Mouse (Mus musculus) erythroblast, embryonic 14.5 days (primary cell): Measurements from ENCODE around the gene BC005537. TPM values are rescaled to one million over a fixed set of nuclear protein-coding genes. Genes with fewer than 3 reads are reported as not detected.

Source experiments
- H3K27me3 ChIP-seq: 2 replicates; pipeline ENCODE4 v1.6.1; 2012; ENCODE audit warnings: inconsistent platforms; ENCODE audit not compliant: control insufficient read depth
- H3K36me3 ChIP-seq: 2 replicates; pipeline ENCODE4 v1.6.1; 2012; ENCODE audit warnings: mild to moderate bottlenecking, inconsistent platforms; ENCODE audit not compliant: control insufficient read depth
- H3K4me1 ChIP-seq: 2 replicates; pipeline ENCODE4 v1.6.1; 2012; ENCODE audit warnings: inconsistent platforms; ENCODE audit not compliant: control insufficient read depth
- H3K4me3 ChIP-seq: replicated peaks from 2 replicates; pipeline ENCODE3; 2012; ENCODE audit warnings: moderate library complexity, mild to moderate bottlenecking, inconsistent platforms
- H3K9me3 ChIP-seq: 2 replicates; pipeline ENCODE4 v1.6.1; 2012; ENCODE audit warnings: low read length, inconsistent platforms, mixed read lengths; ENCODE audit not compliant: control insufficient read depth
- GATA1 ChIP-seq: IDR thresholded peaks from 2 replicates; pipeline ENCODE4 v1.6.1; 2012; ENCODE audit warnings: low read length, inconsistent platforms, mixed read lengths
- TAL1 ChIP-seq: IDR thresholded peaks from 3 replicates; pipeline ENCODE4 v1.6.1; 2012; ENCODE audit warnings: low read length, inconsistent platforms, mixed read lengths
- polyA plus RNA-seq: library from polyadenylated mRNA; stranded (reverse); fragments of >175 nt; gene quantifications from 2 replicates; pipeline ENCODE4 v1.2.3, GENCODE M21; 2012

BC005537 gene
- polyA plus RNA-seq, 1 experiment, result 6.0 TPM

- H3K9me3 ChIP-seq, result no peaks in the 10 kb centered on the region
- H3K36me3 ChIP-seq, result peaks cover 86% of the 10 kb centered on the region
- H3K4me1 ChIP-seq, result peaks cover 5% of the 10 kb centered on the region
- peak overlapping the region; percentile 2 for H3K4me3 ChIP-seq
- no peaks in the 10 kb centered on the region for H3K27me3 ChIP-seq
- TF ChIP-seq TAL1 (no peak), GATA1 (no peak)
These were observed 15.0 kb downstream of the BC005537 start for GRCm38 (mm10) chr13:24816125-24817092.

- Histone ChIP-seq H3K27me3 (no peaks in the 10 kb centered on the region), H3K36me3 (peaks cover 57% of the 10 kb centered on the region), H3K4me1 (peaks cover 7% of the 10 kb centered on the region), H3K4me3 (no peak overlapping the region), H3K9me3 (no peaks in the 10 kb centered on the region)
- no peak for TF ChIP-seq TAL1
- no peak for TF ChIP-seq GATA1
These were observed 18.5 kb downstream of the BC005537 start for GRCm38 (mm10) chr13:24819931-24820330.

- peaks cover 33% of the 10 kb centered on the region for H3K36me3 ChIP-seq
- H3K4me3 ChIP-seq, result no peak overlapping the region
- TF ChIP-seq GATA1 (no peak), TAL1 (no peak)
- no peaks in the 10 kb centered on the region for H3K27me3 ChIP-seq
- peaks cover 2% of the 10 kb centered on the region for H3K4me1 ChIP-seq
- H3K9me3 ChIP-seq, result no peaks in the 10 kb centered on the region
These were observed 21.3 kb downstream of the BC005537 start for GRCm38 (mm10) chr13:24822663-24823343.

GRCm38 (mm10) chr13:24824647-24825046, 23.2 kb downstream of the BC005537 start:
- peaks cover 21% of the 10 kb centered on the region for H3K36me3 ChIP-seq
- no peak for TF ChIP-seq TAL1
- no peak for TF ChIP-seq GATA1
- H3K27me3 ChIP-seq, result no peaks in the 10 kb centered on the region
- H3K4me3 ChIP-seq, result no peak overlapping the region
- no peaks in the 10 kb centered on the region for H3K9me3 ChIP-seq
- peaks cover 2% of the 10 kb centered on the region for H3K4me1 ChIP-seq

GRCm38 (mm10) chr13:24825587-24825986, 24.1 kb downstream of the BC005537 start:
- H3K4me3 ChIP-seq, result no peak overlapping the region
- peaks cover 17% of the 10 kb centered on the region for H3K36me3 ChIP-seq
- no peak for TF ChIP-seq TAL1
- no peak for TF ChIP-seq GATA1
- H3K27me3 ChIP-seq, result no peaks in the 10 kb centered on the region
- no peaks in the 10 kb centered on the region for H3K9me3 ChIP-seq
- H3K4me1 ChIP-seq, result peaks cover 8% of the 10 kb centered on the region

GRCm38 (mm10) chr13:24826116-24826515, 24.7 kb downstream of the BC005537 start:
- no peaks in the 10 kb centered on the region for H3K9me3 ChIP-seq
- H3K27me3 ChIP-seq, result no peaks in the 10 kb centered on the region
- no peak overlapping the region for H3K4me3 ChIP-seq
- TF ChIP-seq TAL1 (no peak), GATA1 (no peak)
- peaks cover 14% of the 10 kb centered on the region for H3K36me3 ChIP-seq
- peaks cover 9% of the 10 kb centered on the region for H3K4me1 ChIP-seq

- peak overlapping the region; percentile 79 for H3K4me3 ChIP-seq
- TF ChIP-seq GATA1 (no peak), TAL1 (no peak)
- H3K4me1 ChIP-seq, result peaks cover 33% of the 10 kb centered on the region
- H3K9me3 ChIP-seq, result no peaks in the 10 kb centered on the region
- H3K36me3 ChIP-seq, result peaks cover 37% of the 10 kb centered on the region
- no peaks in the 10 kb centered on the region for H3K27me3 ChIP-seq
These were observed 29.4 kb downstream of the BC005537 start for GRCm38 (mm10) chr13:24830756-24831352.

DNA sequence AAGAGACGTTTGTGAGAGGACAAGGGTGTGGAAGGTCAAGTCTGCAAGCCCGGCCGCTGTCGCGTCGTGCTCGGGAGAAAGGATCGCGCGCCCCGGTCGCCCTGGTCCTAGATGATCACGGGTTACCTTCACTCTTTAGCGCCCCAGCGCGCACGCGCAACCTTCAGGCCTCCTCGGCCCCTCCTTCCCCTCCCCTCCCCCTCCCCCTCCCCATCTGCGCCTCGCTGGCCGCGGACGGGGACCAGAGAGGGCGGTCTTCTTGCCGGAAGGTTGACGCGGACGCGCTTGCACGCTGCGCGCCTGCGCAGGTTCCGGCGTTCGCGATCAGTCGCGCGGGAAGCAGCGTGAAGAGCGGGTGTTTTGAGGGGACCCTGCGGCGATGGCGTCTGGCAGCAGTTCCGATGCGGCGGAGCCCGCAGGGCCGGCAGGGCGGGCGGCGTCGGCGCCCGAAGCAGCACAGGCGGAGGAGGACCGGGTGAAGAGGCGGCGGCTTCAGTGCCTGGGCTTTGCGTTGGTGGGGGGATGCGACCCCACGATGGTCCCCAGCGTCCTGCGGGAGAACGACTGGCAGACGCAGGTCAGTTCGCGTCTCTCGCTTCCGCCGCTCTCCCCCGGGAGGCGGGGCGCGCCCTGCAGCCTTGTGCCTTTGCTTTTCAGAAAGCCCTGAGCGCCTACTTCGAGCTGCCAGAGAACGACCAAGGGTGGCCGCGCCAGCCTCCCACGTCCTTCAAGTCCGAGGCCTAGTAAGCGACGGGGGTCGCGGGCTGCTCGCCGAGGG, 30.1 kb downstream of the BC005537 start, which contains the start of the genes Acot13 and Tdp2:
TSS of gene Acot13 (minus strand) at position 188 of the 778 bp plus-strand sequence.
TSS of gene Tdp2 (plus strand) at position 327 of the 778 bp plus-strand sequence.
- H3K36me3 ChIP-seq, result peaks cover 41% of the 10 kb centered on the region
- TF ChIP-seq GATA1, result no peak
- TF ChIP-seq TAL1, result no peak
- no peaks in the 10 kb centered on the region for H3K27me3 ChIP-seq
- peaks cover 36% of the 10 kb centered on the region for H3K4me1 ChIP-seq
- H3K4me3 ChIP-seq, result peak within 1 kb of the TSS; percentile 79
- no peaks in the 10 kb centered on the region for H3K9me3 ChIP-seq
